Mouse (Mus musculus): ENCODE measurements around the gene Hpn. TPM values are rescaled to one million over a fixed set of nuclear protein-coding genes. Genes with fewer than 3 reads are reported as not detected.
A peak's percentile ranks its signal among the peaks of the same experiment; 100 is the strongest.

Hpn gene
- polyA plus RNA-seq, 1 experiment from 2014 or later, result 3.3 TPM

DNA sequence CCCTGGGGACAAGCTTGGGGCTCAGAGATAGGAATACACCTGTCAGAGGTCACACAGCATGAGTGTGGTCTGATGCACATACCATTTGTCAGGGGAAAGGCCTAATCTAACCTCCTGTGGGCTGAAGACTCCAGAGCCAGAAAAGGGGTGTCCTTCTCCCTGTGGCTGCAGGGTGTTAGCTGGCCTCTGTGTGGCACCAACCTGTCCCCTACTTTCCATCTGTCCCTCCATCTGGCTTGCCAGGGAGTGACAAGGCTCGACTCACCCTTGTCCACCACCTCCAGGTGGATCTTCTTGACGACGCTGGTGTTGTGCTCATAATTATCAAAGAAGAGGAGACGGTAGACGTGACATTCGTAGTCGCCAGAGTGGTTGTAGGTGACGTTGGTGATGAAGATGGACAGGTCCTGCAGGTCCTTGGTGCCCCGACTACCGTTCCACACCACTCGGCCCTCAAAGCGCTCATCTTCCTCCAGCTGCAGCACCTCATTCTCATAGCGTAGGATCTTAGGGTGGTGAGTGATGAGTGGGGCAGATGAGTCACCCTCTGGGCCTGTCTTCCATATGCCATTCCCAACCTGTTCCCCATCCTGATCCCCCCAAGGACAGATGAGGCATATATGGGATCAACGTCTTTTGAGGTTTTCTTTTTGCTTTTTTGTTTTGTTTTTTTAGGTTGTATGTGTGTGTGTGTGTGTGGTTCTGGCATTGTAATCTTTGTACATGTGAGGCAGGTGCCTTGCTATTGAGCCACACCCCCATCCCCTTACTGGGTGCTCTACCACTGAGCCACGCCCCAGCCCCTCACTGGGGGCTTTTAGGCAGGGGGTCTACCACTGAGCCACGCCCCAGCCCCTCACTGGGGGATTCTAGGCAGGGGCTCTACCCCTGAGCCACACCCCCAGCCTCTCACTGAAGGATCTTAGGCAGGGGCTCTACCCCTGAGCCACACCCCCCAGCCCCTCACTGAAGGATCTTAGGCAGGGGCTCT lies 7.8 kb upstream of the Hpn start:
- 84% methylated on average over 16 of the region's 16 CpGs for WGBS (ENCODE audit: insufficient replicate concordance)
- Histone ChIP-seq H3K4me2 (no peak overlapping the region), H3K27ac (ENCODE audit: low read depth, low read length) (no peak overlapping the region), H3K9ac (ENCODE audit: low read depth, low read length) (no peak overlapping the region), H3K4me3 (ENCODE audit: low read depth, low read length) (no peak overlapping the region), H3K36me3 (ENCODE audit: control insufficient read depth, insufficient read depth, low read length) (no peaks in the 10 kb centered on the region), H3K27me3 (ENCODE audit: control insufficient read depth, insufficient read depth, low read length) (peaks cover 20% of the 10 kb centered on the region), H3K4me1 (ENCODE audit: control insufficient read depth, insufficient read depth, low read length) (0 out of 2 replicates have a peak, but pooled peaks cover 3% of the 10 kb centered on the region), H3K9me3 (replicated peaks; ENCODE audit: control insufficient read depth, low read length) (no peaks in the 10 kb centered on the region)
- ATAC-seq (replicated peaks; ENCODE audit: insufficient number of reproducible peaks, low FRiP score, low TSS enrichment), result no peak

DNA sequence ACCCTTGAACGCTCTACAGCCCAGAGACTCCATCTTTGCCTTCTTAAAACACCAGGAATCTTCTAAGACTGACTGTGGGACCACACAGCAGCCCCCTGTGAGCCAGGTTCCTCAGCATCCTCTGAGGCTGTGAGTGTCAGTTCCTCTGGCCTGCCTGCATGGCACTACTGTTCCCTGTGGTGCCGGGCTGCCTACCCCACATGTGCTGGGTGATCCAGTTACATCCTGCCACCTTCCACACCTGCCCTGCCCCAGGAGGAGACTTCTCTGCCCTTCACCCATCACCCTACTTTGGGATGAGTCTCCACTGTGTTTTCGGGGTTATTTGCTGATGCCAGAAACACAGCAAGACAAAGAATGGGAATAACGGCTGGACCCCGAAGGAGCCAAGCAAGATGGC lies 4.5 kb upstream of the Hpn start:
- Histone ChIP-seq H3K36me3 (ENCODE audit: control insufficient read depth, insufficient read depth, low read length) (no peaks in the 10 kb centered on the region), H3K9me3 (replicated peaks; ENCODE audit: control insufficient read depth, low read length) (no peaks in the 10 kb centered on the region), H3K27me3 (ENCODE audit: control insufficient read depth, insufficient read depth, low read length) (no peaks in the 10 kb centered on the region; the same call in 1 of the 2 replicates), H3K4me1 (ENCODE audit: control insufficient read depth, insufficient read depth, low read length) (peaks cover 21% of the 10 kb centered on the region), H3K9ac (ENCODE audit: low read depth, low read length) (no peak overlapping the region), H3K4me2 (no peak overlapping the region), H3K4me3 (ENCODE audit: low read depth, low read length) (no peak overlapping the region), H3K27ac (ENCODE audit: low read depth, low read length) (no peak overlapping the region)
- ATAC-seq (replicated peaks; ENCODE audit: insufficient number of reproducible peaks, low FRiP score, low TSS enrichment), result no peak
- WGBS (ENCODE audit: insufficient replicate concordance), result 80% methylated on average over 5 of the region's 5 CpGs

DNA sequence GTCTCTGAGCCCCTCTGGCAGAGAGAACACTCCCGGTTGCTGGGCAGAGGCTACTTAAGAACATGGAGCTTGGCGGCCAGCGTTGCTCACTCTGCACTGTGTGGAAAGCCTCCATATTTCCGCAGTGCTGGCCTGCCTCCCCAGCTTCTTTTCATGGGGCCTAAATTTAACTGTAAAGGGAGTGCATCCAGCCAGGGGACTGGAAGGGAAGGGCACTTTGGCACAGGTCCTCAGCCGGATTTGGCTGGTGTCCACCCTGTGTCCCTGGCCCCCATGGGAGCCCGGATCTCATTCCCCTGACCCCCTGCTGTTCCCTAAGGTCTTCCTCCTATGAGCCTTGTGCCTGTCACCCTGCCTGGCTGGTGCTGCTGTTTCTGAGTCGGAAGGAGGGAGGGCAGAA lies 3.4 kb upstream of the Hpn start:
- no peaks in the 10 kb centered on the region; the same call in 1 of the 2 replicates for H3K27me3 ChIP-seq (ENCODE audit: control insufficient read depth, insufficient read depth, low read length)
- H3K27ac ChIP-seq (ENCODE audit: low read depth, low read length), result no peak overlapping the region
- H3K9ac ChIP-seq (ENCODE audit: low read depth, low read length), result no peak overlapping the region
- no peaks in the 10 kb centered on the region for H3K36me3 ChIP-seq (ENCODE audit: control insufficient read depth, insufficient read depth, low read length)
- no peak overlapping the region for H3K4me2 ChIP-seq
- ATAC-seq (replicated peaks; ENCODE audit: insufficient number of reproducible peaks, low FRiP score, low TSS enrichment), result no peak
- peaks cover 21% of the 10 kb centered on the region for H3K4me1 ChIP-seq (ENCODE audit: control insufficient read depth, insufficient read depth, low read length)
- H3K4me3 ChIP-seq (ENCODE audit: low read depth, low read length), result no peak overlapping the region
- no peaks in the 10 kb centered on the region for H3K9me3 ChIP-seq (replicated peaks; ENCODE audit: control insufficient read depth, low read length)
- 78% methylated on average over 7 of the region's 7 CpGs for WGBS (ENCODE audit: insufficient replicate concordance)

DNA sequence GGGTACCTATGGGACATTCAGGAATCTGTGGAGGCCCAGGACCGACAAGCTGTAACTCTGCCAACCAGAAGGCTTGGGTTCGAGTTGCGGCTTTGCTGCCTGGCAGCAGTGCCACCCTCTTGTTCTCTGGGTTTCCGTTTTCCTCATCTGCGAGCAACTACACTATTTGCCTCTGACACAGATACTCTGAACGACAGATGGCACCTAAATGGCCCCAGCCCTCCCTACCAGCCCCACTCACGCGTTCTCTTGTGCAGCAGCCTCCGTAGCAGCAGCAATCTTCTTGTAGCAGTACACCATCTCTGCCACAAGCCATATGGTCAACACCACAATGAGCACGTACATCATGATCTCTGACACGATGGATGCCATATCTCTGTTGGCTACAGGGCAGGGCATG lies 2.4 kb upstream of the Hpn start:
- Histone ChIP-seq H3K27ac (ENCODE audit: low read depth, low read length) (no peak overlapping the region), H3K9ac (ENCODE audit: low read depth, low read length) (no peak overlapping the region), H3K4me2 (no peak overlapping the region), H3K4me1 (ENCODE audit: control insufficient read depth, insufficient read depth, low read length) (peaks cover 23% of the 10 kb centered on the region), H3K27me3 (ENCODE audit: control insufficient read depth, insufficient read depth, low read length) (no peaks in the 10 kb centered on the region; the same call in 1 of the 2 replicates), H3K4me3 (ENCODE audit: low read depth, low read length) (no peak overlapping the region), H3K9me3 (replicated peaks; ENCODE audit: control insufficient read depth, low read length) (no peaks in the 10 kb centered on the region), H3K36me3 (ENCODE audit: control insufficient read depth, insufficient read depth, low read length) (no peaks in the 10 kb centered on the region)
- WGBS (ENCODE audit: insufficient replicate concordance), result 92% methylated on average over 11 of the region's 11 CpGs
- no peak for ATAC-seq (replicated peaks; ENCODE audit: insufficient number of reproducible peaks, low FRiP score, low TSS enrichment)

DNA sequence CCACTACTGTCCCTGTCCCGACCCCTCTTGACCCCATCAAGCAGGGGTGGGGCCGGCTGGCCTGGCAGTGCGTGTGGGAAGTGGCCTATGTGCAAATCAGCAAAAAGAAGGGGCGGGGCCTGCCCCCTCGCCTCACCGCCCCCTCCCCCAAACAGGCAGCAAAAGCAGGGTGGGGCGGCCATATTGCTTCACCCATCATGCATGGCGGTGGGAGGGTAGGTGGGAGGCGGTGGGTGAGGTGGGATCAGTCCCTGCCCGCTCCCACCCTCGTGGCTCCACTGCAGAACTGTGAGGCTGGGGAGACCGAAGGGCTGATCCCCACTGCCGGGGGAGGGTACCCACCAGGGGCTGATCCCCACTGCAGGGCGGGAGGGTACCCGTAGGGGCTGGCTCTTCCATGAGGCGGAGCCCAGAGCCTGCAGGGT lies 1.6 kb upstream of the Hpn start:
- Histone ChIP-seq H3K9me3 (replicated peaks; ENCODE audit: control insufficient read depth, low read length) (no peaks in the 10 kb centered on the region), H3K9ac (ENCODE audit: low read depth, low read length) (no peak overlapping the region), H3K4me3 (ENCODE audit: low read depth, low read length) (no peak overlapping the region), H3K4me2 (peak overlapping the region; percentile 2; the same call in 1 of the 2 replicates), H3K4me1 (ENCODE audit: control insufficient read depth, insufficient read depth, low read length) (peaks cover 23% of the 10 kb centered on the region), H3K36me3 (ENCODE audit: control insufficient read depth, insufficient read depth, low read length) (no peaks in the 10 kb centered on the region), H3K27ac (ENCODE audit: low read depth, low read length) (0 out of 2 replicates have a peak overlapping the region, but pooled peaks have one; percentile 78), H3K27me3 (ENCODE audit: control insufficient read depth, insufficient read depth, low read length) (no peaks in the 10 kb centered on the region; the same call in 1 of the 2 replicates)
- WGBS (ENCODE audit: insufficient replicate concordance), result 36% methylated on average over 16 of the region's 16 CpGs
- ATAC-seq (replicated peaks; ENCODE audit: insufficient number of reproducible peaks, low FRiP score, low TSS enrichment), result peak; percentile 40; the same call in 1 of the 2 replicates

DNA sequence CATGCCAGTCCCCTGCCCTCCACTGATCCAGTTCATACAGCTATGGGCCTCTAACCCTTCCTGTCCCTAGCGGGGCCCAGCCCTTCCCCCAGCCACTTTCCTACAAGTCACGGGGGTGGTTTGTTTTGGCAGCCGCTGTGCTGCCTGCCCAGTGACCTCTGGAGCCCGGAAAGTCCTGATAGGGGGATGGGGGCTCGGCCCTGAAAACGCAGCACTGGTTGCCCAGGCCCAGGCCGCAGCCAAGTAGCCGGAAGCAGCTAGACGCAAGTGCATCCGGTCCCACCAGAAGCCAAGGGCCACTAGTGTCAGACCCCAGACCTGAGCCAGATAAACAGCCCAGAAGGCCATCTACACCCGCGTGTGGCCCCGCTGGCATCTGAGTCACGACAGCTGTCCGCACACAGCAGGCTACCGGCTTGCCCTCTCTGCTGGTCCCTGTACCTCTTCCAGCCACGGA lies 525 bp upstream of the Hpn start:
- no peak overlapping the region for H3K4me3 ChIP-seq (ENCODE audit: low read depth, low read length)
- H3K27me3 ChIP-seq (ENCODE audit: control insufficient read depth, insufficient read depth, low read length), result no peaks in the 10 kb centered on the region; the same call in 1 of the 2 replicates
- peak overlapping the region; percentile 45 for H3K4me2 ChIP-seq
- H3K36me3 ChIP-seq (ENCODE audit: control insufficient read depth, insufficient read depth, low read length), result no peaks in the 10 kb centered on the region
- peaks cover 27% of the 10 kb centered on the region for H3K4me1 ChIP-seq (ENCODE audit: control insufficient read depth, insufficient read depth, low read length)
- no peaks in the 10 kb centered on the region for H3K9me3 ChIP-seq (replicated peaks; ENCODE audit: control insufficient read depth, low read length)
- 11% methylated on average over 17 of the region's 17 CpGs for WGBS (ENCODE audit: insufficient replicate concordance)
- peak overlapping the region; percentile 78 for H3K27ac ChIP-seq (ENCODE audit: low read depth, low read length)
- H3K9ac ChIP-seq (ENCODE audit: low read depth, low read length), result peak overlapping the region; percentile 56; the same call in 1 of the 2 replicates
- peak; percentile 41 for ATAC-seq (replicated peaks; ENCODE audit: insufficient number of reproducible peaks, low FRiP score, low TSS enrichment)

DNA sequence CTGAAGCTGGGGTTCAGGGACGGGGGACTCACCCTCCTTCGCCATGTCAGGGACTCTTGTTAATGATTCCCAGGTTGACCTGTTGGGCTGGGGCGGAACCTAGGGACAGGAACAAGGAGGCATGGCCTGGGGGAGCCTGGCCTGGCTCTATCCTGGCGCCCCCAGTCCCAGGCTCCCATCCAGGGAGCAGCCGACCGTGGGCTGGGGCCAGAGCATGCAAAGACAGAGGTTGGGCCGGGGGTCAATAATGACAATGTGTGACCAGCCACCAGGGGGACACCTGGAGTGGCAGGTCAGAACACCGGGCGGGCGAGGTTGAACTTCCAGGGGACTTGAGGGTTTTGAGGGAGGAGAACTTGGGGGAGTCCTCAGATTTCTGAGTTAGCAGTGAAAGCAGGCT lies 444 bp downstream of the Hpn start:
- H3K4me1 ChIP-seq (ENCODE audit: control insufficient read depth, insufficient read depth, low read length), result peaks cover 27% of the 10 kb centered on the region
- H3K27ac ChIP-seq (ENCODE audit: low read depth, low read length), result no peak overlapping the region
- no peaks in the 10 kb centered on the region; the same call in 1 of the 2 replicates for H3K27me3 ChIP-seq (ENCODE audit: control insufficient read depth, insufficient read depth, low read length)
- no peaks in the 10 kb centered on the region for H3K36me3 ChIP-seq (ENCODE audit: control insufficient read depth, insufficient read depth, low read length)
- 51% methylated on average over 10 of the region's 10 CpGs for WGBS (ENCODE audit: insufficient replicate concordance)
- H3K4me2 ChIP-seq, result peak overlapping the region; percentile 45; the same call in 1 of the 2 replicates
- no peak overlapping the region for H3K4me3 ChIP-seq (ENCODE audit: low read depth, low read length)
- H3K9ac ChIP-seq (ENCODE audit: low read depth, low read length), result no peak overlapping the region
- H3K9me3 ChIP-seq (replicated peaks; ENCODE audit: control insufficient read depth, low read length), result no peaks in the 10 kb centered on the region
- no peak for ATAC-seq (replicated peaks; ENCODE audit: insufficient number of reproducible peaks, low FRiP score, low TSS enrichment)

DNA sequence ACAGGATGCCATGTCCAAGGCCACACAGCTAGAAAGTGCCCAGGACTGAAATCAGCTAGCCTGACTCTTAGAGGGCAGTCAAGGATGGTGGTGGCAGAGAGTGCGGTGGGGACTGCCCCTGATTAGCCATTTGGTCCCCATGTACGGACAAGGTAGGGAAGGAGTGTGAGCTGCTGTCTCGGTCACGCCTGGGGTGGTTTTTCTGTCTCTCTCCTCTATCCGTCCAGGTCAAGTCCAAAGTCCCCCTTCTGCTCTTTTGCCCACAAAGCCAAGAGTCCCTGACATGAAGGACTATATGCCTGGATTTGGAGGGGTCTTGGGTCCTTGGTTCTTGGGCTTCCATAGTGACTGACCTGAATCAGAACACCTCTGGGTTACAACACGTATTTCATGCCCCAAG lies 1.3 kb downstream of the Hpn start:
- Histone ChIP-seq H3K27ac (ENCODE audit: low read depth, low read length) (no peak overlapping the region), H3K4me2 (no peak overlapping the region)
- 72% methylated on average over 6 of the region's 6 CpGs for WGBS (ENCODE audit: insufficient replicate concordance)

More for the DNA sequence above, 1.3 kb downstream of the Hpn start:
- Histone ChIP-seq H3K36me3 (ENCODE audit: control insufficient read depth, insufficient read depth, low read length) (no peaks in the 10 kb centered on the region), H3K9me3 (replicated peaks; ENCODE audit: control insufficient read depth, low read length) (no peaks in the 10 kb centered on the region), H3K4me1 (ENCODE audit: control insufficient read depth, insufficient read depth, low read length) (peaks cover 32% of the 10 kb centered on the region), H3K4me3 (ENCODE audit: low read depth, low read length) (no peak overlapping the region), H3K27me3 (ENCODE audit: control insufficient read depth, insufficient read depth, low read length) (no peaks in the 10 kb centered on the region), H3K9ac (ENCODE audit: low read depth, low read length) (no peak overlapping the region)
- no peak for ATAC-seq (replicated peaks; ENCODE audit: insufficient number of reproducible peaks, low FRiP score, low TSS enrichment)
